Mouse (Mus musculus): ENCODE data around the gene Trim67.

Trim67 gene

GRCm38 (mm10) chr8:124872690-124873089, 79.8 kb downstream of the Trim67 start:
- DNase-seq (ENCODE audit: low read depth, low spot score), result no peak

- no peak for DNase-seq (ENCODE audit: low read depth, low spot score)
Observed at GRCm38 (mm10) chr8:124878141-124878540, 85.2 kb downstream of the Trim67 start.

GRCm38 (mm10) chr8:124878946-124879526, 86.1 kb downstream of the Trim67 start:
- no peak for DNase-seq (ENCODE audit: low read depth, low spot score)
